Mouse (Mus musculus): Measurements from ENCODE around the gene Capn9. TPM values are rescaled to one million over a fixed set of nuclear protein-coding genes. Genes with fewer than 3 reads are reported as not detected.

The Capn9 gene
- polyA plus RNA-seq, 1 experiment: not detected

DNA sequence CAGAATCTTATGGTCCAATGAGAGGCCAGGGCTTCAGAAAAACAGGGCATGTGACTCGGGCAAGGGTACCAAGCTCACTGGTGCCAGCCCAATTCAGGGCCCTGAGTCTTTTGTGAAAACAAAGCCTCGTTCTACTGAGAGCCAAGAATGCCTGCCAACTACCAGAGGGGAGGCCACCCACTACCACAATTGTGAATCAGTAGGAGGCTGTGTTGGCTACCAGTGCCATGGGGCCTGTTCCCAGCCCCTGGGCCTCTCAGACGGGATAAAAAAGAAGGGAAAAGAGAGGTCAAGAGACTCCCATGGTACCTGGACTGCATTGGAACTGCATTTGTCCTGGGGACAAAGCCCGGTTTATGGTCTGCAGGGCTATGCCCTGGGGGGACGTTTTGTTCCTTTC, 45.3 kb downstream of the Capn9 start:
- no peak for TF ChIP-seq EP300 (IDR thresholded peaks at IDR 0.05; ENCODE audit: insufficient read depth, low read depth, low read length)
- TF ChIP-seq POLR2A (IDR thresholded peaks at IDR 0.05; ENCODE audit: insufficient read depth, low read length): no peak
- no peak for TF ChIP-seq CTCF (IDR thresholded peaks at IDR 0.05; ENCODE audit: low read depth, low read length)
- Histone ChIP-seq H3K4me1 (ENCODE audit: control insufficient read depth, insufficient read depth, low read length) (no peaks in the 10 kb centered on the region), H3K27ac (ENCODE audit: insufficient read depth, low read length) (no peak overlapping the region), H3K9me3 (replicated peaks; ENCODE audit: control insufficient read depth, insufficient read depth, low read length, poor library complexity, severe bottlenecking) (no peaks in the 10 kb centered on the region), H3K27me3 (ENCODE audit: control insufficient read depth, insufficient read depth, low read length, poor library complexity, severe bottlenecking) (no peaks in the 10 kb centered on the region), H3K36me3 (ENCODE audit: control insufficient read depth, insufficient read depth, low read length, poor library complexity, severe bottlenecking) (no peaks in the 10 kb centered on the region), H3K4me3 (ENCODE audit: low read depth, low read length) (no peak overlapping the region), H3K9ac (ENCODE audit: low read depth, poor library complexity, severe bottlenecking) (no peak overlapping the region)

DNA sequence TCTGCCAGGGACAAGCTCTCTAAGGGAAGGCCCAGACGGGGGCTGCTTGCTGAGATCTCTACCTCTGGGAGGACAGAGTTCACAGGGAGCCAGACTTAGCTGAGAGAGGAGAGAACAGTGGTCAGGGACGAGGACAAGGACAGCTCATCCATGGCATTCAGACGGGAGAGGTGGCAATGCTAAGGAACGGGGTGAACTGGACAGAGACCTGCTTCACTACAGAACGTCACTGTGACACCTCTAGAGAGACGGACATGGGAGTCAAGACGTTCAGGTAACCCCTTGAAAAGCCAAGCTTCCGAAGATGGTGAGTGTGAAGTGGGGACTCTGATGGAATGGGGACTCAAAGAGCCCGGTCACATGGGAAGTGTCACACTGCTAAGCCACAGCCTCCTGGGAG, 50.3 kb downstream of the Capn9 start:
- Histone ChIP-seq H3K27me3 (ENCODE audit: control insufficient read depth, insufficient read depth, low read length, poor library complexity, severe bottlenecking) (no peaks in the 10 kb centered on the region), H3K27ac (ENCODE audit: insufficient read depth, low read length) (no peak overlapping the region), H3K4me3 (ENCODE audit: low read depth, low read length) (no peak overlapping the region), H3K4me1 (ENCODE audit: control insufficient read depth, insufficient read depth, low read length) (no peaks in the 10 kb centered on the region), H3K9ac (ENCODE audit: low read depth, poor library complexity, severe bottlenecking) (no peak overlapping the region), H3K36me3 (ENCODE audit: control insufficient read depth, insufficient read depth, low read length, poor library complexity, severe bottlenecking) (no peaks in the 10 kb centered on the region), H3K9me3 (replicated peaks; ENCODE audit: control insufficient read depth, insufficient read depth, low read length, poor library complexity, severe bottlenecking) (no peaks in the 10 kb centered on the region)
- TF ChIP-seq EP300 (IDR thresholded peaks at IDR 0.05; ENCODE audit: insufficient read depth, low read depth, low read length): no peak
- no peak for TF ChIP-seq CTCF (IDR thresholded peaks at IDR 0.05; ENCODE audit: low read depth, low read length)
- no peak for TF ChIP-seq POLR2A (IDR thresholded peaks at IDR 0.05; ENCODE audit: insufficient read depth, low read length)

DNA sequence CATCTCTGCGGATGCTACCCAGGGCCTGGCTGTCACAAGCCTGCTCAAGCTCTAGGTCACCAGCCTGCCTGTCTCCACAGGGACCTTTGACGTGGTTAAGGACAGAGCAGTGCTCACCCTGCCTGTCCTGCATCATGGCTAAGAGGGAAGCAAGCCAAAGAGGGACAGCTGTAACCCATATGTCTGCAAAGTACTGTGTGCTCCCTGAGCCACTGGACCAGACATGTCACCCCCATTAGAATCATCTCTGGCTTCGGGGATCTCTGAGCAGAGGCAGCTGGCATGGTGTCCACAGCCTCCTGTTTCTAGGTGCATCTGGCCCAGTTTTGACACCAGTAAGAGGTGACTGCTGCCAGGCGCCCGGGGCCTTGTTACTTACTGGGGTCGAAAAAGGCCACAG, 54.6 kb downstream of the Capn9 start:
- TF ChIP-seq EP300 (IDR thresholded peaks at IDR 0.05; ENCODE audit: insufficient read depth, low read depth, low read length): no peak
- no peak for TF ChIP-seq CTCF (IDR thresholded peaks at IDR 0.05; ENCODE audit: low read depth, low read length)
- TF ChIP-seq POLR2A (IDR thresholded peaks at IDR 0.05; ENCODE audit: insufficient read depth, low read length): no peak
- Histone ChIP-seq H3K4me1 (ENCODE audit: control insufficient read depth, insufficient read depth, low read length) (peaks cover 2% of the 10 kb centered on the region), H3K27ac (ENCODE audit: insufficient read depth, low read length) (no peak overlapping the region), H3K9me3 (replicated peaks; ENCODE audit: control insufficient read depth, insufficient read depth, low read length, poor library complexity, severe bottlenecking) (no peaks in the 10 kb centered on the region), H3K9ac (ENCODE audit: low read depth, poor library complexity, severe bottlenecking) (no peak overlapping the region), H3K4me3 (ENCODE audit: low read depth, low read length) (no peak overlapping the region), H3K27me3 (ENCODE audit: control insufficient read depth, insufficient read depth, low read length, poor library complexity, severe bottlenecking) (no peaks in the 10 kb centered on the region), H3K36me3 (ENCODE audit: control insufficient read depth, insufficient read depth, low read length, poor library complexity, severe bottlenecking) (no peaks in the 10 kb centered on the region)

DNA sequence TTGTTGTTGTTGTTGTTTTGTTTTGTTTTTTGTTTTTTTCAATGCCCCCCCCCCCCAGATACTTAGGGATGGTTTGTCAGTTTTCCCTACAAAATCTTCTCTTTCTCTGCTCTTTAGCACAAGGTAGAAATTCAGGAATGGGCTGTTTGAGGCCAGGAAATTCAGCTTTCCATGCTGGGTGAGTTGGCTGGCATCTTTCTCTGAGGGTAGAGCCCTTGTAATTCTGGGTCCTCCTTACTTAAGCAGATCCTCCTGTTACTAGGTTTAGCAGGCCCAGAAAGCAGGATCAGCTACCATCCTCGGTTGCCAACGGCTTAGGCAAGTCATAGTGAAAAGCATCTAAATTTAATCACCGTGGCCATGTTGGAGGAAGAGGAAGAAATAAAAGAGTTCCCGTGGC, 55.0 kb downstream of the Capn9 start:
- Histone ChIP-seq H3K4me3 (ENCODE audit: low read depth, low read length) (no peak overlapping the region), H3K9me3 (replicated peaks; ENCODE audit: control insufficient read depth, insufficient read depth, low read length, poor library complexity, severe bottlenecking) (no peaks in the 10 kb centered on the region), H3K4me1 (ENCODE audit: control insufficient read depth, insufficient read depth, low read length) (peaks cover 4% of the 10 kb centered on the region), H3K36me3 (ENCODE audit: control insufficient read depth, insufficient read depth, low read length, poor library complexity, severe bottlenecking) (no peaks in the 10 kb centered on the region), H3K9ac (ENCODE audit: low read depth, poor library complexity, severe bottlenecking) (no peak overlapping the region), H3K27me3 (ENCODE audit: control insufficient read depth, insufficient read depth, low read length, poor library complexity, severe bottlenecking) (no peaks in the 10 kb centered on the region), H3K27ac (ENCODE audit: insufficient read depth, low read length) (no peak overlapping the region)
- TF ChIP-seq CTCF (IDR thresholded peaks at IDR 0.05; ENCODE audit: low read depth, low read length) (no peak), POLR2A (IDR thresholded peaks at IDR 0.05; ENCODE audit: insufficient read depth, low read length) (no peak), EP300 (IDR thresholded peaks at IDR 0.05; ENCODE audit: insufficient read depth, low read depth, low read length) (no peak)

DNA sequence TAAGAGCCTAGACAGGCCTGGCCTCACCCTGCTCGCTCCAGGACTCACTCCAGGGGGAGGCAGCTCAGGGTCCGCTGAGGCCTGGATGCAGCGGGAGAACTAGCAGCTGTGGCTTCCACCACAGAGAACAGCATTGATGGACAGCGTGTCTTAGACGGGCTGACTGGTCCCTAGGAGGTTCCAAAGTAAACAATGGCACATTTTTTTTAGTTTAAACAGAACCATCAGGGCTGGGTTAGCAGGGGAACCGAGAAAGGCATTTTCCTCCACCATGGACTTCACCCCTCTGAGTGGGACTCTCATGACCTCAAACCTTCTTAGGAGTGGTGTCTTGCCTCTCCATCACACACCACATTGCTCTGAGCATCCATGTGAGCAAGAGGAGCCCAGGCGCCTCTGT, 56.1 kb downstream of the Capn9 start:
- Histone ChIP-seq H3K9ac (ENCODE audit: low read depth, poor library complexity, severe bottlenecking) (no peak overlapping the region), H3K4me1 (ENCODE audit: control insufficient read depth, insufficient read depth, low read length) (peaks cover 5% of the 10 kb centered on the region), H3K27ac (ENCODE audit: insufficient read depth, low read length) (no peak overlapping the region), H3K27me3 (ENCODE audit: control insufficient read depth, insufficient read depth, low read length, poor library complexity, severe bottlenecking) (no peaks in the 10 kb centered on the region), H3K9me3 (replicated peaks; ENCODE audit: control insufficient read depth, insufficient read depth, low read length, poor library complexity, severe bottlenecking) (no peaks in the 10 kb centered on the region), H3K36me3 (ENCODE audit: control insufficient read depth, insufficient read depth, low read length, poor library complexity, severe bottlenecking) (no peaks in the 10 kb centered on the region), H3K4me3 (ENCODE audit: low read depth, low read length) (no peak overlapping the region)
- TF ChIP-seq EP300 (IDR thresholded peaks at IDR 0.05; ENCODE audit: insufficient read depth, low read depth, low read length) (no peak), CTCF (IDR thresholded peaks at IDR 0.05; ENCODE audit: low read depth, low read length) (no peak), POLR2A (IDR thresholded peaks at IDR 0.05; ENCODE audit: insufficient read depth, low read length) (no peak)

DNA sequence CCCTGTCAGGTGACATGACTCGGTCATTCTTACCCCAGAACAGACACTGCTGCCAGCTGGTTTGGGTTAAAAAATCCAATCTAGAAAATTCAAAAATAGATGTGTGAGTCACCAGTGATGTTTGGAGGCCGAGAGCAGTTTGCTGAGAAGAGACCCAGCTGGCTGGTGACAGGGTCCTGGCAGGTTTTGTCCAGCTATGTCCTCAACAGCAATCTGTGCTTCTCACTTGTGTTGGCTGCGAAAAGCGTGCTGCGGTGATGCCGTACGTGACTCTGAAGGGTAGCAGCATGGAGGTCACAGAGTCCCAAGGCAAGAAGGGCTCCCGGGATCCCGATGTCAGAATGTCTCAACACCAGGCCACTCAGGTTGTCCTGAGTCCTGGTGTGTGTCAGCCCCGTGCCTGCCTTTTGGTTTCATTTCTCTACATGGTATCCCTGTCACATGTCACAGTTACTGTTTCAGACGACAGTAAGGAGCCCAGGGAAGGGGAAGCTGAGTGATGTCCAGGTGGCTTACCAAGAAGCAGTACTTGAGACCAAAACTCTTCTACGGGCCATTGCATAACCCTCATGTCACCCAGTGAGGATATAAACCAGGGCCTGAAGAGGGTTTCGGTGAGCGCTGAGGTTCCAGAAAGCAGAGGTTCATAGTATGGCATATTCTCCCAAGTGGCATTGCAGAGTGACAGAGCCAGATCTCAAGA, 57.2 kb downstream of the Capn9 start:
- no peak overlapping the region for H3K27ac ChIP-seq (ENCODE audit: insufficient read depth, low read length)
- no peaks in the 10 kb centered on the region for H3K36me3 ChIP-seq (ENCODE audit: control insufficient read depth, insufficient read depth, low read length, poor library complexity, severe bottlenecking)
- H3K9ac ChIP-seq (ENCODE audit: low read depth, poor library complexity, severe bottlenecking): no peak overlapping the region
- peaks cover 5% of the 10 kb centered on the region for H3K4me1 ChIP-seq (ENCODE audit: control insufficient read depth, insufficient read depth, low read length)
- no peaks in the 10 kb centered on the region for H3K27me3 ChIP-seq (ENCODE audit: control insufficient read depth, insufficient read depth, low read length, poor library complexity, severe bottlenecking)
- no peak overlapping the region for H3K4me3 ChIP-seq (ENCODE audit: low read depth, low read length)
- TF ChIP-seq CTCF (IDR thresholded peaks at IDR 0.05; ENCODE audit: low read depth, low read length) (no peak), EP300 (IDR thresholded peaks at IDR 0.05; ENCODE audit: insufficient read depth, low read depth, low read length) (no peak), POLR2A (IDR thresholded peaks at IDR 0.05; ENCODE audit: insufficient read depth, low read length) (no peak)
- H3K9me3 ChIP-seq (replicated peaks; ENCODE audit: control insufficient read depth, insufficient read depth, low read length, poor library complexity, severe bottlenecking): no peaks in the 10 kb centered on the region
